Mouse (Mus musculus): Measurements from ENCODE around the gene Robo2.
"Not testable (repeated sequence)": the region's sequence is repeated elsewhere in the genome, so short reads cannot be mapped to it uniquely, and the experiment has no call there.

Robo2 gene

DNA sequence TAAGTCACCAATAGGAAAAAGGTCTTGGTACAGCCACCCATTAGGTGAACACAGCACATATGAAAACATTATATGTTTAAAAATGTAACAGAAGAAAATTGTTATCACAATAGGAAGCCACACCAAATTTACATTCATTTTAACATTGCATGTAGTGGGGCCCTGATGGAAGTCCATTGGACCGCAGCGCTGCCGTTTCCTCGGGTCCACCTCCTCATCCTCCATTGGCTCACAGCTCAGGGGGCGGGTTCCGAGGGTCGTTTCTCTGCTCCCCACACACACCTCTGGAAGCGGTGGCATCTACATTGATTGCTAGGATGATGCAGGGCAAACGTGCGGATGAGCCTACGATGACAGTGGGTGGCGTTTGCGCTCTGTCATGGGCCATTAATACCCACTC, 195.8 kb downstream of the Robo2 start:
- in situ Hi-C loops (cut with MseI, MboI), result no loop called here

- in situ Hi-C loops (cut with MseI, MboI), result no loop called here
Measured at GRCm38 (mm10) chr16:74200705-74201104, 210.9 kb downstream of the Robo2 start.

DNA sequence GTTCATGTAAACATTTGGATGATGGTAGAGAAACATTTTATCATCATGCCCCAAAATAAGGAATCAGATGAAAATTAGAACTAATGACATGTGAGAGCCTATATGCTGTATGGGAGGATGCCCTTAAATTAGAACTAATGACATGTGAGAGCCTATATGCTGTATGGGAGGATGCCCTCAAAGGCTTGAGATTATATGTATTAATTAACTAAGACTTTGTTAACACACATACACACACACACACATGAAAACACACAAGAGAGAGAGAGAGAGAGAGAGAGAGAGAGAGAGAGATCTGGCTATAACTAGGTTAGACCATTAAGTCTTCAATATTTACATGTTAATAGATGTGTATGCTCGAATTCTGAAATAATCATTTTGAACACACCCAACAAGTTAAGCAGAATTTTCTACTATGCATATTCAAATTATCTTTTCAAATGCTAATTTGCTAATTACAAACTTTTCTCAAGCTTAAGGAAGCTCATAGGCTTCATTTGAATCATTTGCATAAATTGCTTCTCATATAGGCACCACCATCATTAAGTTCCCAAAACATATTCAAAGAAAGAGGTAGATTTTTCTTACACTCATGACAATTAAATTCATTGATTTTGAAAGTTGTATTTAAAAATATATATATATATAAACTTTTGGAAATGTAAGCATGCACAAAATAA, 211.5 kb downstream of the Robo2 start:
- in situ Hi-C loops (cut with MseI, MboI), result no loop called here

- in situ Hi-C loops (cut with MseI, MboI), result no loop called here
Measured at GRCm38 (mm10) chr16:74192979-74193554, 218.6 kb downstream of the Robo2 start.

DNA sequence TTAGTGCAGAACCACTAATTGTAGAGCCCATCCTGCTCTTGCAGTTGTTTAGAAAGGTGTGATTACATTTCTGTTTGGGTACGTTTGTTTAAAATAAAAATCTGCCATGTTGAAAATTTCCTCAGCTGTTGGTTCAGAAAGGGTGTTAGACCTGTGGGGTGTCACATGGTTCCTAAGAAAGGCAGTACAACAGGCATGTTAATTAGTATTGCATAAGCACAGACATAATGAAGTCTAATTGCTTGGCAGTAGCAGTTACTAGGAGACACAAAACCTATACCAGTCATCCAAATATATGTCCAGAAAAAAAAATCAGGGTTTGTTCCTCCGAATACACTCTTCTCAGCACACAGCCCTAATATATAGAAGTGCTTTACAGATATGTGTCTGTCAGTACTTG, 220.0 kb downstream of the Robo2 start:
- in situ Hi-C loops (cut with MseI, MboI), result no loop called here

DNA sequence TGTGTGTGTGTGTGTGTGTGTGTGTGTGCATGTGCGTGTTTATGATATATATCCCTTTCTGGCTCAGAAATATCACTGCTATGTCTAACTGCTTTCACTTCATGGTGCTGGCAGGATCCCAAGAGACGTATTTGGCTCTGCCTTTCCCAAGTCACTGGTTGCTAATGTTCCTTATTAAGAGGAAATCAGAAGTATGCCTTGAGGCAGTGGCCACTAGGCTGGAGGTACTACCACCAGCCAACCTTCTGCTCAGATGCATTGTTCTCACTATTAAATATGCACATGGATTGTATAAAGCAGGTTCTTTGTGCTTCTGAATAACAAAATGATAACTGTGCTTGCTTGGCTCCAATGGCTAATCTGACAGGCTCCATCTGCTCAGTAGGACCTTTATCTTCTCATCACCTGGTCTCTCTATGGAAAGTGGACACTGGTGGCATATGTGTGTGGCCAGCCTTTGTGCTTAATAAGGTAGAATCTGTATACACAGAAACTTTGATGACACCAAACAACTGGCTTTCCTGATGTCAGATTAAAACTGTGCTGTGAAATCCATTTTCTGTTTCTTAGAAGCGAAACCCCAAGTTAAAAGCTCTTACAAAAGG, 229.0 kb downstream of the Robo2 start:
- in situ Hi-C loops (cut with MseI, MboI), result no loop called here

- in situ Hi-C loops (cut with MseI, MboI), result no loop called here
Measured at GRCm38 (mm10) chr16:74172673-74173072, 239.0 kb downstream of the Robo2 start.

DNA sequence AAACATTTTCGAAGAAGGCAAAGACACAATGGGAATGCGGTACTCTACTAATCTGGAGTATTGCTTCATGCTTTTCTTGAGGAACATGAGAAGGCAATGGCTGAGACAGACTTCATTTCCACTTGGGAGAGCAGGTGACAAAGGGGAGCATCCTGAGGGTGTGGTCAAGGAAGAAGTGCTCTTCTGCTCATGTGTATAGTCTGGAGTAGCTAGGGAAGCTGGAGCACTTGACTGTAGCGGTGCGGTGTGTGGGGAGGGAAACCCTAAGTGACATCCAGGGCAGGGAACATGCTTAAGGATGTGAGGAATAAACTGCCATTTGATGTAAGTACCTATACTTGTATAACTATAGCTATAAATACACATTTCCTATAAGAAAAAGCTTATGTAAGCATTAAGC, 242.0 kb downstream of the Robo2 start:
- in situ Hi-C loops (cut with MseI, MboI), result no loop called here

- in situ Hi-C loops (cut with MseI, MboI), result no loop called here
Measured at GRCm38 (mm10) chr16:74169121-74169520, 242.5 kb downstream of the Robo2 start.

- in situ Hi-C loops (cut with MseI, MboI), result no loop called here
Measured at GRCm38 (mm10) chr16:74167832-74168231, 243.8 kb downstream of the Robo2 start.

DNA sequence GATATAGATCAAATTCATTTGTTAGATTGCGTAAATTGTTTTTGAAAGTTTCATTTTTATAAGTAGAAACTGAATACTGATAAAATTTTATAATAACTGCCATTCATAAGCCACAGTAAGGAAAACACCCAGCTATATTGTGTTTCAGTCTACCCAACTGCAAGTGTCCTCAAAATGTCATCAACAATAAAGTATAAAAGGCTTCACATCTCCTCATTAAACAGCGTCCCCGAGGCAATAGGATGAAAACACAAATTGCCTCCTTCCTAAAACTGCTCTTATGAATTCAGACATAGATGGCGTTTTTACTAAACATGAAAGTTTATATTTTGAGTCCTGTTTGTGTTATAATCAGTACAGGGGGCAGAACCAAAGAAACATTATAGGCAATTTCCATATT, 249.6 kb downstream of the Robo2 start:
- in situ Hi-C loops (cut with MseI, MboI), result no loop called here

DNA sequence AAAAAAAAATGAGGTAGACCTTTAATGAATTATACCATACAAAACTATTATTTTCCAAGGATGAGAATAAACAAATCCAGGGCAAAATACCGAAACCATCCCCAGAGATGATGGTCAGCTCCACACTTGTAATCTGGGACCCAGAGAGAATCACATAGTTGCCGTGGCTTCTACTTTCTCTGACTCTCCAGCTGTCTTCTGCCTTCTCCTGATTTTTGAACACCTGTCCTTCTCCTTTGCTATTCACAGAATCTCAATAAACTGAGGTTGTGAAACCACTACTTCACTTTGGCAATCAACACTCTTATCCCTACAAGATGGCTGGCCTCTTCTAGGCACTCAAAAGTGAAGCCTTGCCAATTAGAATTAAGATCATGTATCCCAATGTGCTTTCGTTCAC, 252.4 kb downstream of the Robo2 start:
- in situ Hi-C loops (cut with MseI, MboI), result no loop called here

- in situ Hi-C loops (cut with MseI, MboI), result no loop called here
Measured at GRCm38 (mm10) chr16:74136181-74136580, 275.4 kb downstream of the Robo2 start.

GRCm38 (mm10) chr16:74132833-74133232, 278.8 kb downstream of the Robo2 start:
- in situ Hi-C loops (cut with MseI, MboI), result no loop called here

DNA sequence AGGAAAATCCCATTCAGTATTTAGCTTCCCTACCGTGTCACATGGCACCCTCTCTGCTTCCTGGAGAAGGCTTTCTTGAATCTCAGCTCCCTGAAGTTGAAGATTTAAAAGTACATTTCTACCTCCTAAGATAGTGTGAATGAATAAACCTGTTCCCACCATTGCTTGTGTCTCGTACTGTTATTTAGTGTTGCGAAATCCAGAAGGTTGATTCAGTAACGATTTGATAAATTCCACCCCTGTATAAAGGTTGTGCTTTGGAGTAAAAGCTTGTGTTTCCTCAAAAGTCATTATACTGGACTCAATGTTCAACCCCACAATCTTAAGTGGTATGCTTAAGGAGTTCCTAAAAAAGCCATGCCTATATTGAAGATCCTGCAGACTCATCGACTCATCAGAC, 280.3 kb downstream of the Robo2 start:
- in situ Hi-C loops (cut with MseI, MboI), result no loop called here

DNA sequence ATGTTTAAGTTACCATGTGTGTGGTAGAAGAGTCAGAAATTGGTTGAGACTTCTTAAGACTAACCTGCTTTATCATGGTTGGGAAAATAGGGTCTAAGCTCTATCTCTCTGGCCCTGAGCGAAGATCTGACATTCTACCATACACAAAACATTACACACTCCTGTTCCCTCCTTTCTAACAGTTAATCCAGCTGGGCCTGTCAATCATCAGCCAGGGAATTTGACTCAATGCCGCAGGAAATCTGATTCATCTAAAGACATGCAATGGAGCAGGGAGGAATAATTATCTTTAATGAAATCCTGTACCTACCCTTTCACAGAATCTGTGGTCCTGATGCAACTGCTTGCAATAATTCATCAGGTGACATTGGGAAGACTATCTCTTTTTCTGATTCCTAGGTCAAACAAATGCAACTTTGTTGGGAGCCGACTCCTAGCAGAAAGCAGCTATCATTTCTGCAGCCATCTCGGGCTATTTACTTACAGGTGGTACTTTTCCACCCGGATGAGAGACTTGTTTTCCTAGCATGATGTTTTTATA, 283.1 kb downstream of the Robo2 start:
- in situ Hi-C loops (cut with MseI, MboI), result no loop called here

GRCm38 (mm10) chr16:74113155-74113554, 298.5 kb downstream of the Robo2 start:
- in situ Hi-C loops (cut with MseI, MboI), result no loop called here

GRCm38 (mm10) chr16:74111101-74111500, 300.5 kb downstream of the Robo2 start:
- in situ Hi-C loops (cut with MseI, MboI), result no loop called here

DNA sequence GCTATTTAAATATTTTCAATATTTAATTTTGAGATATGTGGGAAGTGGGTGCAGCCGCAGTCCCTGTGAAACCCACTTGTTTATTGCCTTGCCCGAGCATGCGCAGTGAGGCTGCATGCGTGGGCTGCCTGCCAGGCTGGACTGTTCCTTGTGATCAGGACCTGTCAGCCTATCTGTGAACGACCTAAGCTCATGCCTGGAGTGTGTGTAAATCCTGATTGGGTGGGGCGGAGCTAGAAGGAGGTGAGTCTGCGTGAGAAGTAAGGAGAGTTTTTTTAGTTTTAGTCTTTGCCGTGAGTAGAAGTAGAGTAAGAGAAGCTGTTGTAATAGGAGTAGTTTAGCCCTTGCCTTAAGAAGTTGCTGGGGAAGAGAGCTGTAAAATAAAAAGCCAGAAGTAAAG, 307.2 kb downstream of the Robo2 start:
- in situ Hi-C loops (cut with MseI, MboI), result not testable (repeated sequence)

DNA sequence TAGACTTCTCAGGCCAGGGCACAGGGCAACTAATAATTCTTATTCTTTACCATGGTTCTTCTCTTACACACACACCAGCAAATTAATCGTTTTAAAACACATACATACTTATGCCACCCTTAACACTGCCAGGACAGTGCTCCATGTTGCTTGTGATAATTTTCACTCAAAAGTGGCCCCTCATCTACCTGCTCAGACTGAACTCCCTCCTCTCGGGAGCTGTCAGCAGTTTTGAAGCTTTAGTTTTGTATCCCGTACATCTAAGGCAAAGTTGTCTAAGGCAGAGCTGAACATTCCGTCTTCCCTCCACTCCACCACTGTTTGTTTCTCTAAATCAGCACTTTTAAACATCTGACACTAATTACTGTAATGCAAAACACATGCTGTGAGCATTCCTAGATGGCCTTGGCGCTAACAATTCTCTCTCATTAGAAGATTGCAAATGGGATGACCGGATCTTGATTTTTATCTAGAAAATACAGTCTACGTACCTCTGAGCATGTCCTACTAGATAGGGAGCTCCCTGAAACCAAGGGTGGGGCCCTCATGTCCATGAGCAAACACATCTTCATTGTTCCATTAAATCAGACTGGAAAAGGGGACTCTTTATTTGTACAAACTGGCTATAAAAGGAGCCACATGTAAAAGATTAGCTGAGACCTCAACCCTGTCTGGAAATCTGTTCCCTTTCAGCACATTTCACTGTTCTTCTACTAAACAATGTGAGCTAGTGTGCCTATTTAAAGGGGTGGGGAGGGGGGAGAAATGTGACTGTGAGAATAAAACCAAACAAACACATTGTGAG, 318.4 kb downstream of the Robo2 start:
- in situ Hi-C loops (cut with MseI, MboI), result no loop called here

- in situ Hi-C loops (cut with MseI, MboI), result no loop called here
Measured at GRCm38 (mm10) chr16:74089951-74090350, 321.7 kb downstream of the Robo2 start.

GRCm38 (mm10) chr16:74084188-74084587, 327.4 kb downstream of the Robo2 start:
- in situ Hi-C loops (cut with MseI, MboI), result no loop called here

Measured in mouse trophoblast stem cell (cell line).